Mouse (Mus musculus) layer of hippocampus, adult 9-10 months (tissue): ENCODE results near the gene Timm44.
A peak's percentile ranks its signal among the peaks of the same experiment; 100 is the strongest.

Experiments used
- DNase-seq: peaks from one replicate; pipeline ENCODE4 v3.0.0; 2022; ENCODE audit warnings: low spot score

The Timm44 gene

DNA sequence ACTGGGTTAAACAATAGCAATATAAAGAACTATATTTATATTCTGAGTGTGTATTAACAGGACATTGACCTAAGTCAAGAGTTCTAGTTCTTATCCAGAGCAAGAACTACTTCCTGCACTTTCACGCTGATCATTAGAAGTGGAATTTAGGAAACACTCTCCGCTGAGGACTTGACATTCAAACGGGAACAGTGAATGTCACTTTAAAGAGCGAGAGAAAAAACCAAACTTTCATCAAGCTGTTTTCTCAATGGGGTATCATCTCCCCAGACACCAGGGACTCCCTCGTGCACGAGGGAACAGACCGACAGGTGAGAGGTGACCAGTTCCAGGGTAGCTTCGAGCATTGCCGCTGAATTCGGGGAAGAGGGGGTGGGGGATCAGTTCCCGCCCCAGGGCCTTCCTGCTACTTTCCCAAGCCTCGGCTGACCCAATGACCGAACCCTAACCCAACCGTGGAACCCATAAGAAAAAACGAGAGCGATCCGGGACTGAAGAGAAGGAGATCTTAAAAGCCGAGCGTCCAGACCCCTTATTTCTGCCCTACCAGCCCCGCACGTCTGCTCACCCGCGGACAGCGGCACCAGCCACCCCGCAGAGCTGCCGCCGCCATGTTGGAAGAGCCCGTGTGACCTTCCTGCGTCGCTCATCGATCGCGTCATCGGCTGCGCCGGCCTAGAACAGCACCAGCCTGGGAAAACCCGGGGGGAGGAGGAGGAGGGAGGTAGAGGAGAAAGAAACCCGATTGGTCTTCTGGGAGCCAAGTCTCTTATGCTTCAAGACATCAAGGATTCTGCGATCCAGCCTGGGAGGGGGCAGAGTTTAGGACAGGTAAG lies at the start of gene Timm44:
Gene Timm44 (minus strand): TSS at position 639 of the 836 bp plus-strand sequence.
- DNase-seq: peak; percentile 85

DNA sequence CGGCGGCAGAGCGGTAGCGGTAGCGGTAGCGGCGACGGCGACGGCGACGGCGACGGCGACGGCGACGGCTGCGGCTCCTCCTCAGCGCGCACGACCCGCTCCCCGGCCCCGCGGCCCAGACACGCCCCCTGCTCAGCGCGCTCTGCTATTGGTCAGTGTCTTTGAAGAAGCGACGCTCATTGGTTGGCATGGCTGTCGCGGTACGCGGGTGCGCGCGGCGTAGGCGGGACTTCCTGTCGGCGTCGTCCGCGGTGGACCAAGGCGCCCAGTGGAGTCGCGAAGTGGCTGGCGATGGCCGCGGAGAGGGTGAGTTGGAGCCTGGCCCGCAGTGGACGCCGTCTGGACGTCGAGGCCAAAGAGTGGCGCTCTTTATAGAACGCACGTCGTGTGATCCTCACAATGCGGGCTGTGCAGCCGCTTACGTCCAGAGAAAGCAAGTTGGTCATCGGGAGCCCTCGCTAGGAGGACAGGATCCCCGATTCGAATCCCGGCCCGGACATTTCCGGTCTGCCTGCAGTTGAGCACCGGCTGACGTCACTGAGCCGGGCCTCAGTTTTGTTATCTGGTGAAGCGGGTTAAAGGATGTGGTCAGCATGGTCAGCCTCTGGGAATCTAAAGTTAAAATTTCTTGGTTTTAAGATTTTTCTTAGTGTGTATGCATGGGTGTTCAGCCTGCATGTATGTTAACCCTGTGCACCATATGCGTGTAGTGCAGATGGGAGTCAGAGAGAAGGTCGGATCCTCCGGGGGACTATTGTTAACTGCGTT lies 49.5 kb upstream of the Timm44 start, which contains the start of the genes Ccl25 and Elavl1:
Gene Ccl25 (plus strand): TSS at position 228 of the 768 bp plus-strand sequence.
Gene Elavl1 (minus strand): TSS at position 431 of the 768 bp plus-strand sequence.
- peak; percentile 96 for DNase-seq

DNA sequence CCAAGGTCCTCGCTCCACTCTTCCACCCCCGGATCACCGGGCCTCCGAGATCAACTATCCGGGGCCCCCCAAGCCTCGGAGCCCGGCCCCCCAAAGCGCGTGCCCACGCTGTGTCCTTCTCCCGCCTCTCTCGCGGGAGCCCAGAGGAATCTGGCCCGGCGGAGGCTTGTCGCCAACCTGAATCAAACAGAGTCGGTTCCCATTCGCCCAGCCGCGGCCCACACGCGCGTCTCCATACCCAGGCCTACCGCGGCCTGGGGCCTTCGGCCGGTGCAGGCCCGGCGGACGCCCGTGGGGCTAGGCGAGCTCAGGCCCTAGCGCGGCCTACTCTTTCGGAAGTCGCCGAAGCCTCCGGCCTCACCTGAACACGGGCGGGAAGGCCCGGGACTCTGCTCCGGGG lies 48.8 kb upstream of the Timm44 start:
- DNase-seq: peak; percentile 20

DNA sequence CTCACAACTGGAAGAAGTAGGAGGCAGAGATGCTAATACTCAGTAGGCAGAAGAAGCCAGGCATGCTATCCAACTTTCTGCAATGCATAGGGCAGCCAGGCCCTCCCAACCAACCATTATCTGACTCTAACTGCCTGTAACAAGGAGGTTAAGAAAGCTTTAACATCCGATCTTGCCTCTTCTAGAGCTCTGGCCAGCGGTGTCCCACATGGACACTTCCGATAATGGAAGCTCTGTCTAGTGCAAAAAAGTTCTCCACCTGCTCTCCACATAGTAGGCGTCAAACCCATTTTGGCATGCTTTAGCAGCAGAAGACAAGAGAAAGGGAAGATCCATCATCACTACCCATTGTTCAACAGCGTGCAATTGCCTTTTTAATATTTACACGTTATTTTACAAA lies 48.2 kb upstream of the Timm44 start:
- DNase-seq: no peak

DNA sequence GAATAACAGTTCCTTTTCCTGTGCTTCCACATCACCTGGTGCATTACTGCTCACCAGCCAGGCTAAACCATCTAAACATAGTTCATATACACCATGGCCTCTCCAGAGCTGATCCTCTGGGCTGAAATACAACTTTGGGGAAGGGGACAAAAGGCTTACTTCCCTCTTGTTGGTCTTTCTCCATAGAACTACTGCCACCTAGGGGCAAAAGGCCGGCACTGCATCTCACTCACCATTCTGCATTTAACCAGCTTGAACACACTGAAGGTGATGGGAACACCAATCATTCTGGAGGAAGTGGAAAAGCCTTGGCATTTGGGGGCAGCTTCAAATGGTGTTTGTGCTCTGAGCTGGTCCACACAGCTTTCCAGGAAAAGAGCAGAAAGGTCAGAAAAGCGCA lies 46.8 kb upstream of the Timm44 start:
- peak; percentile 94 for DNase-seq

DNA sequence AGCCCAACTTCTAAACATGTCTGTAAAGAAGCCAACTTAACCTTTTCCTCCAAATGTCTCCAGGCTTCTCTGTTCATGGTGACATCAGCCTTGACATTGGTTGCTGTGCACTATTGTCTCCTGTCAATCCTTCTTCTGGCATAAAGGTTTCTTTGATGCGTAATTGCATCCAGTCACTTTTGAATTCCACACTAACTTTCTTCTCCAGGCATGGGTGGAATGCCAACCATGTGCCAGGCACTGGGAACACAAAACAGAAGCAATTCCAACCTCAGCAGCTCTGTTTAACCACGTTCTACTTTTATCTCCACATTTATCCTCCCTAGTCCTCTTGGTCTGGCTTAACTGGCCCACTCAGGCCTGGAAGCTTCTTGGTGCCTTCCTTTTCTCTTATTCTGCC lies 45.3 kb upstream of the Timm44 start:
- DNase-seq: no peak

DNA sequence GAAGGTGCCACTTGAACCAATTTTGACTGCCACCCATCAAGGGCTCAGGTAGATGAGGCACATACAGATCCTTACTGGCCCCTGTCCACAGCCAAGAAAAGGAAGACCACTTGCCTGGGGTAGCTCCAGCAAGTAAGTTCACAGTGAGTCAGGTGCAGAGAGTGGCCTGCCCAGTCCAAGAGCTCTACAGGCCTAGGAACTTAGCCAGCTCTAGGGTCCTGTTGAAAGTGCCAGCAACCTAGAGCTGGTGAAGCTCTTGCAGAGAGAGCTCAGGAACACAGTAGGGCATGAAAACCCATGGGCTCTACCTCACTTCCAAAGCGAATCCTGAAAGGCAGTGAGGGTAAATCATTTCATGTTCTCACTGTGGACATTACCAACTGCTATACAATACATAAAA lies 44.7 kb upstream of the Timm44 start:
- no peak for DNase-seq

DNA sequence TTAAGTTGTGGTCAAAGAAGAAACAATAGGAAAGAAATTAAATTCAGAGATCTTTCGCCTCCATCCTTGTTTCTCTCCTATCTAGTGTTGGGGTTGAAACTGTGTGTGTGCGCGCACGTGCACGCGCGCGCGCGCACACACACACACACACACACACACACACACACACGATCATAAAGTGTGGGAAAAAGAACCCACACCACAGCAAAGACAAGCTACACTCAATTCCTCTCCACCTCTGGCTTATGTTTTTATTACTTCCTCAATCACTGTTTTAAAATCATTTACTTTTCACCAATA lies 43.8 kb upstream of the Timm44 start:
- no peak for DNase-seq

DNA sequence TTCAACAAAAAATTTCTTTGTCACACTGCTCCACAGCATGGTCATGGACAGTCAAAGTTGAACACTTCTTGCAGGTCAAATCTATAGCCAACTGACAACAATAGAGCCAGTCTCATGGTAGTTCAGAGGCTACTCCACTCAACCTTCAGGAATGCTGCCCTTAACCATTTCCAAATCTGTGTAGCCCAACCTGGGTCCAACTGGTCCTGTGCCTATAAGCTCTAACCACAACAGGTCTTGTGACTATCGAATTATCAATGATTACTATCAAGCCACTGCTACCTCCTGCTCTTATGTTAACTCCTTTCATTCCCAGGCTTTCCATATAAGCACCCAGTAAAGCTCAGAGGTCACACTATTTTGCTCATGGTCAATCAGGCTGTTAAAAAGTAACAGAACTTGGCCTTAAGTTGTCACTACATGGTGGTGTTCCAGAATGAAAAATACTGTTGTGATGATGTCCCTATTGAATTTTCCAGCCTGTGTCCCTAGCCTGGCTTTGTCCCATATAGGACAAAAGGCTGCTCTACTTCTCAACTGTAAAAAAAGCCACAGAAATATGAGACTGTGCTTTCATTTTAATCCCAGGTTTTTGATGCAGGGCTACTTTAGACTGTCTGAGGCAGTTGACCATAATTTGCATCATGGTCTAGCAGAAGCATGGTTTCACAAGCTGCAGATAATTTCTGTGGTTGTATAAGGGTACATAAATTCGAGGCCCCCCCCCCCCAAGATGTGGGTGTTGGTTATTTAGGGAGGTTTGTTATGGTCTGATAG lies 43.3 kb upstream of the Timm44 start:
- no peak for DNase-seq

DNA sequence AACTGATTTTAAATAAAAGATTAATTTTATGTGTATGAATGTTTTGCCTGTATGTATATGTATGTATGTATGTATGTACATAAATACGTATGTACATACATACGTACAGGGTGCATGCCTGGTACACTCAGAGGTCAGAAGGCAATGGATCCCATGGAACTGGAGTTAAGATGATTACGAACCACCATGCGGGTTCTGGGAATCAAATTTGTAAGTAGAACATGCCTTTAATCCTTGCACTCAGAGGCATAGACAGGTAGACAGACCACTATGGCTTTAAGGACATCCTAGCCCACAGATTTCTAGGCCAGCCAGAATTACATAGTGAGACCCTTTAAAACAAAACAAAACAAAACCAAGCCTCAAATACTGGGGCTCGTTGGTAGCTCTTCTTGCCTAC lies 42.4 kb upstream of the Timm44 start:
- no peak for DNase-seq

DNA sequence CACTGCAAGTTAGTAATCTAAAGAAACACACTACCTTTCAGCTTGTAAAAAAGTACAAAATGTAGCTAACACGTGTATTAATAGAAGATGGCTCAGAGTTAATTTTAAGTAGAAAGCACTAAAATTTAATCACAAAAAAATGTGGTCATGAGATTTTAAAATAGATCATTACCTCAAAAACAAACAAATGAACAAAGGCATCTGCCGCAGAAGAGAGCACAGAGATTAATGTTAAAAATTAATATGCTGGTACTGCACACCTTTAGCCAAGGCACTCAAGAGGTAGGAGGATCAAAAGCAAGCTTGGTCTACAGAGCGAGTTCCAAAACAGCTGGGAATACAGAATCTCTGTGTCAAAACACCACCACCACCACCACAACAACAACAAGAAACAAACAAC lies 39.1 kb upstream of the Timm44 start:
- no peak for DNase-seq

DNA sequence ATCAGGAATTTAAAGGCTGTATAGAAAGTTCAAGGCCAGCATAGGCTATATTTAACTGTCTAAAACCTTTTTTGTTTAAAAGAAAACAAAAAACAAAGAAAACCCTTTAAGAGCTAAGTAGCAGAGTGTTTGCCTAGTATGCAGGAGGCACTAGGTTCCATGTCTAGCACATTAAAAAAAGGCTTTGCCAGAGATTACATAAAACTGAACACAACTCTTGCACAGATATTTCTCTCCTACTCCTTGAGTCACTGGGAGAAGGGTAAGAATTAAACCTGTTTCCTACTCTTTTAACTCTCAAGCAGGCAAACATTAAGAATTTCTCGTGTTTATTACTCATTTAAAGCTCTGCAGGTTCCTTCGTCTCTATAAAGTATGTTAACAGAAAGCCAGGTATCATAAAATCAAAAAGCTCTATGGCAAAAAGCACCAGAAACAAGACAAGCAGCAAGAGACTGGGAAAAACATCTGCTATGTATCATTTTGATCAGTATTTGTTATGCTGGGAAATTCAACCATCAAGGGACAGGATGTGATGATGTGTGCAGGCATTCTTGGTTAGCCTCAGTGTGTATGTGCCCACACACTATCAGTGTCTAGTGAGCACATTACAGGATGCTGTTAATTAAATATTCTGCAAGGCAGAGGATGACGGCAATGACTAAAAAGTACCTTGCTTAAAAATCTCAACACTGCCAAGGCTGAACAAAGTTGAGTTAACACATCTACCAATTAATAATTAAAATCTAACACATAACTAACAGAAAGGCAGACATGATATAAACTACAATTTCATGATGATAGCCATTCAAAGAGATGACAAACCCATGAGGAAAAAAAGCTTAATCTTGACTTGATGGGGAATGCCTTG lies 37.8 kb upstream of the Timm44 start:
- DNase-seq: no peak

DNA sequence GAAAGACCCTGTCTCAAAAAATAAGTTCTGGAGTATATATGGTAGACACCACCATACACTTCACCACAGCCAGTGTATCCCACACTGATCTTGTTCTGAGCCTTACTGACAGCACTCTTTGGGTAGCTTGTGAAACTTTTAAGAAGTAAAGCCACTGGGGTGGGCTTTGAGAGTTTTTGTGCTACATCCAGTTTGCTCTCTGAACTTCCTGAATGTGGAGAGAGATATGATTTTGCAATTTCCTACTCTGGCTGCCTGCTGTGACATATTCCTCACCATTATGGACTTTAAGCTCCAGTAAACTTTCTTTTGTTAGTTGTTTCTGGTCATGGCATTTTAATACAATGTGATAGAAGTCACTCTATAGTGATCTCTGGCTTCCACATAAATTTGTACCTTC lies 36.4 kb upstream of the Timm44 start:
- DNase-seq: no peak

DNA sequence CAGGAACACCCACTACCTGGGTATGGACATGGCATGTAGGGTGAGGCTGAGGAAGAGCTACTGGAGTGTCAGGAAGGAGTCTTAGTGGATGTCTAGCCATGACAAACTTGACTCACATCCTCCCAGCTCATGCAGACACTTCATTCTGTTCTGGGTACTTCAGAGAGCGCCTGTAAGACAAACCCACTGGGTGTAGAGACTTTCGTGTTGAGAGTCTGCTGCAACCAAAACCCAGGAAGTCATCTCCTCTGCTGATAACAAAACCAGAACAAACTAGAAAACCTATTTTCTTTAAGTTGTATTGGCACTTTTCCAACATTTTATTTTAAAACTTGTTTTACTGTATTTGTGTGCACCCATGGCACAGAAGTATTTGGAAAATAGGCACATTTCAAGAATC lies 30.1 kb upstream of the Timm44 start:
- DNase-seq: no peak

DNA sequence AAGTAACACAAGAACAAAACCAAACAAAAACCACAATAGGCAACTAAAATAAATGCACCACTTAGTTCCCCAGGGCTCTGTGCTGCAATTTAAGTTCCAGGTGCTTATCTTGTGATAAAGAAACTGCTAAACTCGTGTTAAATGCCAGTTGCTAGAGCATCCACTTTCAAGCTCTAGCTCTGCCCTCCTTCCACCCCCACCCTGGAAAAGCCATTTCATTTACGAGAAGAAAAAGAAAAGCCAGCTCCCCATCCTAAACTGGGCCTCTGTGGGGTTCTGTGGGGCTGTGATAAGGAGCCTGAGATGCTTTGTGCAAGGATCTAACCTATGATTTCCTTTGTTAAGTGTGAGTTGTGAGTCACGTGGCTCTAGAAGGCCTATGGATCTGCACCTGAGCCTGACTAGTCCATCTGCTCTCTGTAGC lies 28.4 kb upstream of the Timm44 start:
- no peak for DNase-seq

DNA sequence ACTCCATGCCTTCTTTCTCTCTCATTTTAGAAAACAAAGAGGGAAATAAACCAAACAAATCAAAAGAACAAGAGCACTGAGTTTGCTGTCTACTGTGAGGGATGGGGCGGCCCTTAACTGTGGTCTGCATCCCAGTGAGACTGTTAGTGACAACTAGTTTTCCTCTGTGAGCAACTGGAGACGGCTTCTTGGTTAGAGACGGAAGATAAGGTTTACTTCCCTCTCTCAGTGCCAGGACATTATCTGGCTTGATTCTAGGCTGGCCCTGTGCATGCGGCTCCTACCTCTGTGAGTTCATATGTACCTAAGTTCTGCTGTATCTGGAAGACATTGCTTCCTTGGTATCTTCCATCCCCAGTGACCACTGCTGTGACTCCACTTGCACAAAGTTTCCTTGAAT lies 22.1 kb upstream of the Timm44 start:
- no peak for DNase-seq

DNA sequence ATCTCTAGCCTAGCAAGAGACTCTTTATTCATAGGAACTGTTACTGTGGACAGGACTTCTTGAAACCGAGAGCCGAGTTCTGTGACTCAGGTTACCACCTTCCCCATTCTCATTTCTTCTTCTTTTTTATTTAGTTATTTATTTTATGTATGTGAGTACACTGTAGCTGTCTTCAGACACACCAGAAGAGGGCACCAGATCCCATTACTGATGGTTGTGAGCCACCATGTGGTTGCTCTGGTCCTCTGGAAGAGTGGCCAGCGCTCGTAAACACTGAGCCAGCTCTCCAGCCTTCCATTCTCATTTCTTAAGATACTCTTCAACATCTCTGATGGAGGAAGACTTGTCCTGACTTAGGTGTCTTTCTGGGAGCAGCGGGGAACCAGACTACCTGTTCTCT lies 17.0 kb upstream of the Timm44 start:
- DNase-seq: no peak

DNA sequence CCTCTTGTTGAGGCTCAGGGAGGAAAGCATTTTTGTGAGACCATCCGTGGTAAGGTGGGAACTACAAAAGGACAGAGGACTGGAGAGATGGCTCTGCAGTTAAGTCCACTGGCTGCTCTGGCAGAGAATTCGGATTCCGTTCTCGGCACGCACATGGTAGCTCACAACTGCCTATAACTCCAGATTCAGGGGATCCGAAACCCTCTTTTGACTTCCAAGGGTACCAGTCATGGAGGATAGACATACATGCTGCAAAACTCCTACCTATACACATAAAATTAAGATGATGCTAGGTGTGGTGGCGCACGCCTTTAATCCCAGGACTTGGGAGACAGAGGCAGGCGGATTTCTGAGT lies 375 bp upstream of the Timm44 start:
- no peak for DNase-seq

DNA sequence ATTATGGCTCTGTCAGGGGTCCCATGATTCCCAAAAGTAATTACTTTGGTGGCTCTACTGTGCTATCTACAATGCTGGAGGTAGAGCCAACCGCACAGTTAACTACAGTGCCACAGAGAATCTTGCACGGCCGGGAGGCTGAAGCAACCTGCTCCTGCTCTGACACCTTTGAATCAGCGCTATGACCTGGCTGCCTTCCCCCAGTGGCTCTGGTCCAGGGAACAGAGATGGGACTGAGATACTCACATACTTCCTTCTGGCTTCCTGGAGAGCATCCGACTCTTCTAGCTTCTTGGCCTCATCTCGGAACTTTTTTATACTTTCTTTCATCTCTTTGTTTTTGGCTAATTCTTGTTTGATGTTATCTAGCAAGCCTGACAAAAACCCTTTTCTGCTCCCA lies 6.1 kb downstream of the Timm44 start:
- no peak for DNase-seq

DNA sequence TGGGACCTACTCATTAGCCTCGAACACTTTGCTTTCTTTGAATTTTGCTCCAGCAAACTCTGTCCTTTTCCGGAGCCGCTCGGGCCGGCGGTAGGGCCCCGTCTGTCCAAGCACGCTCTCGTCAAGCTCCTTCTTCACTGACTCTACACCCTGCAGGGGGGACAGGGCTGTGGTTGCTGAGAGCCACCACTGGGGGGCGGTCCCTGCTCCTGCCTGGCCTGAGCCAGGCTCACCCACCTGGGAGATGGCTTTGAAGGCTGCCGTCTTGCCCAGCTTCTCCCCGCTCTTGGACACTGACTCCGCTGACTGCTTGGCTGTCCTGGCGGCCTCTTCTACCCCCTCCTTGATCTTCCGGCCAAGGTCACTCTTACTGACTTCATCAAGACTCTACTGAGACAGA lies 8.1 kb downstream of the Timm44 start:
- no peak for DNase-seq

DNA sequence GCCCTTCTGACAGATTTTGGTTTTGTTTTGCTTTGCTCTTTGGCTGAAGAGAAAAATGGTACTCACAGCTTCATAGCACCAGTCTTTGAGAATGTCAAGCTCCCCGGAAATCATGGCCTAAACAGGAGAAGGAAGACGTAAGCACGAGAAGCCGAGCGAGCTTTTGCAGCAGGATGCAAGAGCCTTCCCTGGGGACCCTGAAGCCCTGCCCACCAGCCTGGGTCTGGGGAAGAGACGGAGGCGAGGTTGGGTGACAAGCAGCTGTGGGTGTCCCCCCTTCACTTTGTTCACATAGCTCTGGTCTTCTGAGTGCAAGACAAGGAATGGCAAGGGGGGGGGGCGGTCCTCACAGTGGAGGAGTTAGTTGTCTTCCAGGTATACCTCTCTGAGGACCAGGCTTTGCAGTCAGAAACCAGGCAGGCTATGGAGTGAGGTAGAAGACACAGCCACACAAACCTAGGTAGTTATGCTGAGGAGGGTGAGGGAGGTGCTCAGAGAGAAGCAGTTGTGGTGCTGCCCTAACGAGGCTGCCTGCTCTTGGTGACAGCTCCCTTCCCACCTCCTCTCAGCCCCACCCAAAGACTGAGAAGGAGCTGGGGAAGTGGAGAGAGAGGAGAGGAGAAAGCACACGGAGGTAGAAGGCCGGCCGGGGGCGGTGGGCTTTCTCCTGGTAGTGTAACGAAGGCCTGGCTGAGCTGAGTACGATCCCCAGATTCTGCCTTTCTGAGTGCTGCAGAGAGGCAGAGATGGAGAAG lies 10.4 kb downstream of the Timm44 start:
- DNase-seq: no peak
